Mouse (Mus musculus) heart, embryonic 13.5 days (tissue): ENCODE measurements at regions not wholly inside any gene's neighbourhood (a gene's known extent, or its start where the extent isn't known, plus 50 kb on each side); places are given as distances from the start of the nearest gene placed in this dataset.
A peak's percentile ranks its signal among the peaks of the same experiment; 100 is the strongest.

Experiments used
- ATAC-seq: fragments of 200-750 bp; cut with Nextera tagmentation; 2 replicates; pipeline ENCODE4 v1.8.0; 2017; ENCODE audit warnings: moderate TSS enrichment; ENCODE audit not compliant: insufficient number of reproducible peaks, low FRiP score, low TSS enrichment; ENCODE audit errors: extremely low read depth
- H3K27ac ChIP-seq: fragments of 300-500 bp; sonication (generic); replicated peaks from 2 replicates; pipeline ENCODE4 v1.5.1; 2015; ENCODE audit warnings: moderate library complexity, mild to moderate bottlenecking, inconsistent platforms
- H3K27me3 ChIP-seq: fragments of 300-500 bp; sonication (generic); replicated peaks from 2 replicates; pipeline ENCODE4 v1.6.1; 2015; ENCODE audit warnings: mild to moderate bottlenecking, inconsistent platforms
- H3K36me3 ChIP-seq: fragments of 300-500 bp; sonication (generic); 2 replicates; pipeline ENCODE4 v1.6.1; 2015; ENCODE audit warnings: mild to moderate bottlenecking, inconsistent platforms
- H3K4me1 ChIP-seq: fragments of 300-500 bp; sonication (generic); 2 replicates; pipeline ENCODE4 v1.6.1; 2015; ENCODE audit warnings: inconsistent platforms
- H3K4me2 ChIP-seq: fragments of 300-500 bp; sonication (generic); 2 replicates; pipeline ENCODE4 v1.6.1; 2015; ENCODE audit warnings: inconsistent platforms, mild to moderate bottlenecking, moderate library complexity
- H3K4me3 ChIP-seq: fragments of 300-500 bp; sonication (generic); 2 replicates; pipeline ENCODE4 v1.5.1; 2015; ENCODE audit warnings: moderate library complexity, mild to moderate bottlenecking, inconsistent platforms
- H3K9ac ChIP-seq: fragments of 300-500 bp; sonication (generic); 2 replicates; pipeline ENCODE4 v1.6.1; 2015; ENCODE audit warnings: inconsistent platforms, mild to moderate bottlenecking, moderate library complexity
- H3K9me3 ChIP-seq: fragments of 300-500 bp; sonication (generic); 2 replicates; pipeline ENCODE4 v1.6.1; 2016; ENCODE audit warnings: inconsistent platforms
- WGBS: fragments of 180-500 bp; shearing (Covaris S2); methylation state at CpG from one replicate; pipeline ENCODE4 v1.1.7; 2015; ENCODE audit warnings: mixed read lengths; 5-methylcytosine and 5-hydroxymethylcytosine counted together

- Histone ChIP-seq H3K27ac (no peak overlapping the region), H3K36me3 (no peaks in the 10 kb centered on the region), H3K9ac (no peak overlapping the region), H3K4me2 (0 out of 2 replicates have a peak overlapping the region, but pooled peaks have one; percentile 5), H3K4me3 (no peak overlapping the region), H3K9me3 (no peaks in the 10 kb centered on the region), H3K4me1 (peaks cover 21% of the 10 kb centered on the region), H3K27me3 (no peaks in the 10 kb centered on the region)
- WGBS, result 36% methylated on average over 15 of the region's 15 CpGs
- no peak for ATAC-seq
Observed at GRCm38 (mm10) chr13:99038198-99039062, 54.1 kb upstream of the 1700024P04Rik start.

- Histone ChIP-seq H3K9ac (no peak overlapping the region), H3K27me3 (no peaks in the 10 kb centered on the region), H3K27ac (no peak overlapping the region), H3K4me1 (peaks cover 21% of the 10 kb centered on the region), H3K4me3 (no peak overlapping the region), H3K36me3 (no peaks in the 10 kb centered on the region), H3K4me2 (no peak overlapping the region), H3K9me3 (no peaks in the 10 kb centered on the region)
- ATAC-seq, result no peak
- 84% methylated on average over 4 of the region's 4 CpGs for WGBS
Observed at GRCm38 (mm10) chr13:99037131-99037530, 52.8 kb upstream of the 1700024P04Rik start.
